Mouse (Mus musculus): Measurements from ENCODE around the gene Map3k3. TPM values are rescaled to one million over a fixed set of nuclear protein-coding genes. Genes with fewer than 3 reads are reported as not detected.
A peak's percentile ranks its signal among the peaks of the same experiment; 100 is the strongest.

The Map3k3 gene
- total and polyA plus RNA-seq, 3 experiments = 28.8 to 34.1 (median 32.3) TPM

GRCm38 (mm10) chr11:106202123-106202465, 117.7 kb downstream of the Map3k3 start, which contains the start of gene Strada:
Gene Strada (minus strand): TSS chr11:106202168.
- Histone ChIP-seq H3K4me3 (replicated peaks in 1 of 3; ENCODE audit: low read depth in 2 of 3, low read length in 2 of 3, poor library complexity in 1 of 3) (peak within 1 kb of the TSS in 2 of 3 experiments; percentile 14 to 28), H3K4me2 (ENCODE audit: insufficient read depth, low read depth, poor library complexity, severe bottlenecking) (peak within 1 kb of the TSS; percentile 82)

More at GRCm38 (mm10) chr11:106202123-106202465, 117.7 kb downstream of the Map3k3 start, which contains the start of gene Strada:
- H3K79me2 ChIP-seq (replicated peaks; ENCODE audit: control insufficient read depth, extremely low read depth, insufficient read depth, poor library complexity, severe bottlenecking) = peaks cover 8% of the 10 kb centered on the region
- peak within 1 kb of the TSS; percentile 45 for H3K9ac ChIP-seq (ENCODE audit: insufficient read depth, low read depth)
- peak; percentile 80 for TF ChIP-seq SIN3A (IDR thresholded peaks at IDR 0.05; ENCODE audit: low read length)
- no peak for TF ChIP-seq NELFE (IDR thresholded peaks at IDR 0.05; ENCODE audit: low read depth, low read length)
- peak; percentile 30; the same call in 1 of the 2 replicates for TF ChIP-seq TCF12 (IDR thresholded peaks at IDR 0.05; ENCODE audit: low read depth, low read length)
- TF ChIP-seq TBP (conservative IDR thresholded peaks at IDR 0.05; ENCODE audit: low read depth, low read length) = 0 out of 2 replicates have a peak, but pooled peaks have one; percentile 29
- TF ChIP-seq KAT2A (IDR thresholded peaks at IDR 0.05; ENCODE audit: insufficient replicate concordance, low read length) = no peak
- TF ChIP-seq MXI1 (IDR thresholded peaks at IDR 0.05; ENCODE audit: low read depth, low read length) = peak; percentile 63; the same call in 1 of the 2 replicates
- peak; percentile 49; the same call in 1 of the 2 replicates for TF ChIP-seq POLR2A (IDR thresholded peaks at IDR 0.05; ENCODE audit: low read depth, low read length)
- H3K9me3 ChIP-seq (replicated peaks; ENCODE audit: low read length) = no peaks in the 10 kb centered on the region
- dilution Hi-C loops (cut with MboI; ENCODE audit: extremely low pct_ligation_motif_present, extremely low pct_unique_long_range_greater_than_20kb, low sequenced_read_pairs) (no loop called here), in situ Hi-C loops (cut with MboI; ENCODE audit: low pct_ligation_motif_present, low pct_unique_long_range_greater_than_20kb, low sequenced_read_pairs) (no loop called here)
- peak; percentile 92 for DNase-seq (ENCODE audit: extremely low read depth)
- peaks cover 10 to 55% of the 10 kb centered on the region in 2 experiments for H3K4me1 ChIP-seq (ENCODE audit: control insufficient read depth in 1 of 2, insufficient read depth in 2 of 2)
- no peaks in the 10 kb centered on the region for H3K27me3 ChIP-seq (replicated peaks)
- peak within 1 kb of the TSS; percentile 91 for H3K27ac ChIP-seq (ENCODE audit: insufficient read depth, low read depth)
- H3K36me3 ChIP-seq (replicated peaks in 1 of 2; ENCODE audit: control insufficient read depth in 1 of 2, insufficient read depth in 1 of 2, low read length in 1 of 2) = peaks cover 58 to 76% of the 10 kb centered on the region in 2 experiments

Other genes with a start within 250 kb of the Map3k3 start
- gene Cyb561, start 131.3 kb upstream of the Map3k3 start, total RNA-seq (2012; rRNA removed) = 2.6 and 3.9 TPM in 2 replicates
- gene Cyb561, start 131.3 kb upstream of the Map3k3 start, total RNA-seq (2014; rRNA removed) = 0.16 and 0.20 TPM in 2 replicates
- 0.18 and 0.51 TPM in 2 replicates for gene Cyb561, start 131.3 kb upstream of the Map3k3 start, polyA plus RNA-seq (2012; ENCODE audit: insufficient read length, low read depth)
- gene Ace, start 116.7 kb upstream of the Map3k3 start, total RNA-seq (2012; rRNA removed) = 0.04 and 0.08 TPM in 2 replicates
- not detected in 2 replicates for gene Ace, start 116.7 kb upstream of the Map3k3 start, total RNA-seq (2014; rRNA removed)
- gene Ace, start 116.7 kb upstream of the Map3k3 start, polyA plus RNA-seq (2012; ENCODE audit: insufficient read length, low read depth) = not detected in 2 replicates
- not detected in 2 replicates for gene Ace3, start 89.9 kb upstream of the Map3k3 start, total RNA-seq (2012; rRNA removed)
- gene Ace3, start 89.9 kb upstream of the Map3k3 start, total RNA-seq (2014; rRNA removed) = not detected in 2 replicates
- gene Ace3, start 89.9 kb upstream of the Map3k3 start, polyA plus RNA-seq (2012; ENCODE audit: insufficient read length, low read depth) = not detected in 2 replicates
- gene Kcnh6, start 76.5 kb upstream of the Map3k3 start, total RNA-seq (2012; rRNA removed) = 0.13 and 0.25 TPM in 2 replicates
- not detected in 2 replicates for gene Kcnh6, start 76.5 kb upstream of the Map3k3 start, total RNA-seq (2014; rRNA removed)
- 0.19 TPM in 2 replicates for gene Kcnh6, start 76.5 kb upstream of the Map3k3 start, polyA plus RNA-seq (2012; ENCODE audit: insufficient read length, low read depth)
- 71.5 and 71.6 TPM in 2 replicates for gene Dcaf7, start 47.7 kb upstream of the Map3k3 start, total RNA-seq (2012; rRNA removed)
- 74.4 and 79.5 TPM in 2 replicates for gene Dcaf7, start 47.7 kb upstream of the Map3k3 start, total RNA-seq (2014; rRNA removed)
- 83.1 and 93.4 TPM in 2 replicates for gene Dcaf7, start 47.7 kb upstream of the Map3k3 start, polyA plus RNA-seq (2012; ENCODE audit: insufficient read length, low read depth)
- gene Taco1, start 18.6 kb upstream of the Map3k3 start, total RNA-seq (2012; rRNA removed) = 35.7 and 35.8 TPM in 2 replicates
- gene Taco1, start 18.6 kb upstream of the Map3k3 start, total RNA-seq (2014; rRNA removed) = 32.6 and 33.2 TPM in 2 replicates
- gene Taco1, start 18.6 kb upstream of the Map3k3 start, polyA plus RNA-seq (2012; ENCODE audit: insufficient read length, low read depth) = 30.8 and 32.9 TPM in 2 replicates
- not detected in 2 replicates for gene Gm10840, start 76.2 kb downstream of the Map3k3 start, total RNA-seq (2012; rRNA removed)
- gene Gm10840, start 76.2 kb downstream of the Map3k3 start, total RNA-seq (2014; rRNA removed) = not detected in 2 replicates
- not detected in 2 replicates for gene Gm10840, start 76.2 kb downstream of the Map3k3 start, polyA plus RNA-seq (2012; ENCODE audit: insufficient read length, low read depth)
- gene Limd2, start 76.2 kb downstream of the Map3k3 start, total RNA-seq (2012; rRNA removed) = 249 and 275 TPM in 2 replicates
- gene Limd2, start 76.2 kb downstream of the Map3k3 start, total RNA-seq (2014; rRNA removed) = 344 and 367 TPM in 2 replicates
- 520 and 563 TPM in 2 replicates for gene Limd2, start 76.2 kb downstream of the Map3k3 start, polyA plus RNA-seq (2012; ENCODE audit: insufficient read length, low read depth)
- 36.8 and 39.4 TPM in 2 replicates for gene Strada, start 117.6 kb downstream of the Map3k3 start, total RNA-seq (2012; rRNA removed)
- 40.1 and 41.7 TPM in 2 replicates for gene Strada, start 117.6 kb downstream of the Map3k3 start, total RNA-seq (2014; rRNA removed)
- 48.7 and 51.7 TPM in 2 replicates for gene Strada, start 117.6 kb downstream of the Map3k3 start, polyA plus RNA-seq (2012; ENCODE audit: insufficient read length, low read depth)
- 53.2 and 66.7 TPM in 2 replicates for gene Ccdc47, start 131.7 kb downstream of the Map3k3 start, total RNA-seq (2012; rRNA removed)
- 44.5 and 46.1 TPM in 2 replicates for gene Ccdc47, start 131.7 kb downstream of the Map3k3 start, total RNA-seq (2014; rRNA removed)
- gene Ccdc47, start 131.7 kb downstream of the Map3k3 start, polyA plus RNA-seq (2012; ENCODE audit: insufficient read length, low read depth) = 80.8 and 94.1 TPM in 2 replicates
- gene Ddx42, start 132.3 kb downstream of the Map3k3 start, total RNA-seq (2012; rRNA removed) = 63.8 and 69.0 TPM in 2 replicates
- 65.3 and 65.5 TPM in 2 replicates for gene Ddx42, start 132.3 kb downstream of the Map3k3 start, total RNA-seq (2014; rRNA removed)
- 89.1 and 94.6 TPM in 2 replicates for gene Ddx42, start 132.3 kb downstream of the Map3k3 start, polyA plus RNA-seq (2012; ENCODE audit: insufficient read length, low read depth)
- gene Ftsj3, start 171.5 kb downstream of the Map3k3 start, total RNA-seq (2012; rRNA removed) = 178 and 269 TPM in 2 replicates
- 215 and 223 TPM in 2 replicates for gene Ftsj3, start 171.5 kb downstream of the Map3k3 start, total RNA-seq (2014; rRNA removed)
- gene Ftsj3, start 171.5 kb downstream of the Map3k3 start, polyA plus RNA-seq (2012; ENCODE audit: insufficient read length, low read depth) = 298 and 354 TPM in 2 replicates
- 250 and 344 TPM in 2 replicates for gene Psmc5, start 171.5 kb downstream of the Map3k3 start, total RNA-seq (2012; rRNA removed)
- gene Psmc5, start 171.5 kb downstream of the Map3k3 start, total RNA-seq (2014; rRNA removed) = 139 and 151 TPM in 2 replicates
- gene Psmc5, start 171.5 kb downstream of the Map3k3 start, polyA plus RNA-seq (2012; ENCODE audit: insufficient read length, low read depth) = 344 and 352 TPM in 2 replicates
- gene Smarcd2, start 188.4 kb downstream of the Map3k3 start, total RNA-seq (2012; rRNA removed) = 89.4 and 94.3 TPM in 2 replicates
- 105 and 110 TPM in 2 replicates for gene Smarcd2, start 188.4 kb downstream of the Map3k3 start, total RNA-seq (2014; rRNA removed)
- 103 and 116 TPM in 2 replicates for gene Smarcd2, start 188.4 kb downstream of the Map3k3 start, polyA plus RNA-seq (2012; ENCODE audit: insufficient read length, low read depth)
- 4.2 and 5.9 TPM in 2 replicates for gene Tcam1, start 192.1 kb downstream of the Map3k3 start, total RNA-seq (2012; rRNA removed)
- gene Tcam1, start 192.1 kb downstream of the Map3k3 start, total RNA-seq (2014; rRNA removed) = 0.68 and 0.82 TPM in 2 replicates
- gene Tcam1, start 192.1 kb downstream of the Map3k3 start, polyA plus RNA-seq (2012; ENCODE audit: insufficient read length, low read depth) = 0.64 and 0.99 TPM in 2 replicates
- gene Gh, start 217.3 kb downstream of the Map3k3 start, total RNA-seq (2012; rRNA removed) = 0.38 and 0.46 TPM in 2 replicates
- 0.31 and 0.68 TPM in 2 replicates for gene Gh, start 217.3 kb downstream of the Map3k3 start, total RNA-seq (2014; rRNA removed)
- gene Gh, start 217.3 kb downstream of the Map3k3 start, polyA plus RNA-seq (2012; ENCODE audit: insufficient read length, low read depth) = 0.76 and 1.0 TPM in 2 replicates
- 503 and 527 TPM in 2 replicates for gene Cd79b, start 230.1 kb downstream of the Map3k3 start, total RNA-seq (2012; rRNA removed)
- gene Cd79b, start 230.1 kb downstream of the Map3k3 start, total RNA-seq (2014; rRNA removed) = 636 and 689 TPM in 2 replicates
- gene Cd79b, start 230.1 kb downstream of the Map3k3 start, polyA plus RNA-seq (2012; ENCODE audit: insufficient read length, low read depth) = 678 and 741 TPM in 2 replicates